Mouse (Mus musculus) large intestine, adult 2 months (tissue): ENCODE data around the gene Lage3. TPM values are rescaled to one million over a fixed set of nuclear protein-coding genes. Genes with fewer than 3 reads are reported as not detected.
"Not testable (repeated sequence)": the region's sequence is repeated elsewhere in the genome, so short reads cannot be mapped to it uniquely, and the experiment has no call there.

Experiments
- DNase-seq: peaks from one replicate; pipeline ENCODE4 v3.0.0-alpha.2; 2012; ENCODE audit warnings: low read depth, low spot score
- WGBS: fragments of 180-500 bp; shearing (Covaris S2); methylation state at CpG from one replicate; pipeline ENCODE4 v1.1.7; 2018; 5-methylcytosine and 5-hydroxymethylcytosine counted together
- polyA plus RNA-seq: library from polyadenylated mRNA; depleted of rRNA; stranded (reverse); fragments of >200 nt; gene quantifications from 2 replicates; pipeline ENCODE4 v1.2.3, GENCODE M21; 2012; rRNA removed

Gene Lage3
- polyA plus RNA-seq = 45.0 and 58.7 TPM in 2 replicates

DNA sequence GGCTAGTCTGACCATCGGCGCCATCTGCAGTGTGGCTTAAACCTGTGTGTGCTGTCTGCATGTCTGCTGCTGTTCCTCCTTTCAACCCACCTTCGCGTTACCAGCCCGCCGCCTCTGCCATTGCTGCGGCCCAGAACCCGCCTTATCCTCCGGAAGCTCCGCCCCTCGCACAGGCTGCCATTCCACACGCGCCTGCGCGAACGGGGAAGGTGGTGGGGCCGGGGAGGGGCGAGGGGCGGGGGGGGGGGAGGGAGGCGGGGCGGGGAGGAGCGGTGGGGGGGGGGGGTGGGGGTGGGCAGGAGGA, at the start of gene Lage3:
Lage3 (minus strand) TSS at position 152 of the 304 bp plus-strand sequence.
- no peak for DNase-seq
- WGBS = 21% methylated on average over 14 of the region's 22 CpGs

DNA sequence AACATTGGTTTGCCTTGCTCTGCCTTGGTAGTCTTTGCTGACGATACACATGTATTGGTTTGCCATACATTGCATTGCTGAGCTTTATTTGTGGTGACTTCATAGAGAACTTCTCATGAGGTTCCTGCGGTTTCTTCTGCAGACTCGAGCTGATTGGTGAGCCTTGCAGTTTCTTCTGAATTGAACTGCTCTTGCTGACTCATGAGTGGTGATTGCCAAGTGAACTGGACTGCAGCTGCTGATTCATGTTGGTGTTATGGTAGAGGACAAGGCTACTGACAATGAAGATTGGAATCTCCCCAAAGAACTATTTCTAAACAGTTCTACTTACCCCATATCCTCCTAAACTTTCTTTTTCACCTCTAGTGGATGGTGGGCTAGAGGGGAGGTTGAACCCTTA, 46.7 kb upstream of the Lage3 start:
- no peak for DNase-seq
- WGBS = 82% methylated on average over 3 of the region's 3 CpGs

DNA sequence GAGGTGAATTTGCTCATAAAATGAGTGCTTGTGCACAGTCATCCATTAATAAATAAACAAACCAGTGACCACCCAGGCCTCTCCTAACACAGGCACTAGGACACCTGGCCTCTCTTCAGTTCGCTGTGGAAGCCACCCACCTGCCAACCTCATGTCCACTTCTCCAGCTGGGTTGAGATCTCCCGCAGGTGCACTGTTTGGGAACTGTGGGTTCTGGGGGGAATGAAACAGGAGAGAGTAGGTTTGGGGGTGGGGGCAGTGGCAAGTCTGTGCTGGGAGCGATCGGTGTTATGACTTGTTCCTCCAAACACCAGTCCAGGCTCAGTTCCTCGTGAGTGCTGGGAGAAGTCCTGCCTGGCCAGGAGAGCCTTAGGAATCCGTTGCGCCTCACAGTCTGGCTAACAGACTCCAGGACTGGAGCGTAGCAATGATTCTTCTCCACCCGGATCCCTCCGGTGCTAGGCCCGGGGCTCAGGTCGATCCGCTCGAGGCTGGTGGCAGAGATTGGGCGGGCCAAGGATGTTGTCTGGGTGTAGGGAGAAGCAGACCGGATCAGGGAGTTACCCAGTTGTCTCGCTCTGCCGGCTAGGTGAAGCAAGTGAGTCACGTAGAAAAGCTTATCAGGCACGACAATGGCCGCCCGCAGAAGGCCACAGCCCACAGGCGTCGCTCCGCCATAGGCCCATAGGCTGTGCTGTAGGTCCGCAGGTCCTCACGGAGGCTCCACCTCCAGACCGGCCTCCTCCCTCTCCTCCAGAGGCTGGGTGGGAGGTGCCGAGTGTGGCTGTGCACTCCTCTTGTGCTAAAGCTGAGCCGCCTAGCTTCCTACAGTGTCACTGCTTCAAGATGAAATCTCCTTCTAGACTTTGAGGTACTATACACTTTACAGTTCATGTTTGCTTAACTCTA, 39.4 kb upstream of the Lage3 start, which contains the start of the genes Fam3a and Ikbkg:
Fam3a (minus strand) TSS at position 738 of the 909 bp plus-strand sequence.
Ikbkg (plus strand) TSS at position 756 of the 909 bp plus-strand sequence.
- no peak for DNase-seq
- 21% methylated on average over 30 of the region's 30 CpGs for WGBS

DNA sequence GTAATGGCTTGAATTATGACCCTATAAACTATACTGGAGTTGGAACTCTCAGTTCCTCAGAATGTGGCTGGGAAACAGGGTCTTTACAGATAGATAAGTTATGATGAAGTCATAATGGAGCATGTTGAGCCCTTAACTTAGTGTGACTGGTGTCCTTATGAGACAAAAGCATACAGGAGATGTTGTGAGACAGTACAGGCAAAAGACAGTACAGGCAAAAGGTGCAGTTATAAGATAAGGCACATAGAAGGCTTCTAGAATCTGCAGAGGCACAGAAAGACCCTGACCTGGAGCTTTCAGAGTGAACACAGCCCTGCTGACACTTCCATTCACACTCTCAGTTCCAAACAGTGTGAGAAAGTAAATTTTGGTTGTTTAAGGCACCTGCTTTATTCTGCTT, 34.7 kb upstream of the Lage3 start:
- no peak for DNase-seq

DNA sequence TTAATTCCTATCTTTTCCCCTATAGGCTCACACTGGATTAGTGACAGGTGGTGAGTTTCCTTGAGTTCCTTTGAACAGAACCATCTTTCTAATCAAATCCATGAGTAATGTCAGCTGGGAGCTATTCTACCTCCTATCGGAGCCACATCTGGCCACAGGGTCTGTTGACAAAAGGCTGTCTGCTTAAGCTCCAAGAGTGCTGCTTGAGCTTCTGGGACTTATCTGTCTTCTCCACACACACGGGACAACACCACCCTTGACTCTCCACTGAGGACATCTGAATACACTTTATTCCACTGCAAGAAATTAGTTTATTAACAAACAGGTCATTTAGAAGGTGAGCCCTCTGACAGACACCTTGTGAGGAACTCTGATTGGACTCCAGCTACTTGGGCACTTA, 31.0 kb upstream of the Lage3 start:
- no peak for DNase-seq
- WGBS = 82% methylated on average over 2 of the region's 2 CpGs

DNA sequence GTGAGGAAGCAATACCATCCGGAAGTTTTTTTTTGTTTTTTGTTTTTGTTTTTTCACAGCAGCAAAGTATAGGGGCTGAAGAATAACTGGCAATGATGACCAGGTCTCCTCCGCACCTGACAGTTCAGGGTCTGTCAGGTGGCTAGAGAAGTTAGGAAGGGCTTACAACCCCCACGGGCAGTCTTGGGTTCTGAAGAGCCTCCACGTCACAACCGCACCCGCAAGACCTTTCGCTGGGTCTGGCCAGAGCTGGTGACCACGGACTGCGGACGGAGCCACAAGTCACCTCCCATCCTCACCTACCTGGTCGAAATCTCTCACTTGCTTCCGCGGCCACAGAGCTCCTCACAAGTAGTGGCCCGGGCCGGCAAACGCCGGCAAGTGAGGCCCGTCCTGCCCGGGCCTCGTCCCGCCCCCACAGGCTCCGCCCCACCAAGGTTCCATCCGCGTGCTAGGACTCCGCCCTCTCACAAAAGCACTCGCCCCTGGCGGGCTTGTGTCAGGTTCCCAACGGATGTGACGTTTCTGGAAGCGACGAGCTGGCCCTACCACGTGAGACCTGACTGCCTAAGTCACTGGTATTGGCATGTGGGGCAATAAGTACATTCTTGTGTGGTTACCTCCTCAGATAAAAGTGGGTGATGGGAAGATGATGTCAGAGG, 19.6 kb upstream of the Lage3 start, which contains the start of the genes Ubl4a and Slc10a3:
Ubl4a (minus strand) TSS at position 331 of the 662 bp plus-strand sequence.
Slc10a3 (minus strand) TSS at position 462 of the 662 bp plus-strand sequence.
- 16% methylated on average over 32 of the region's 32 CpGs for WGBS
- DNase-seq = peak; percentile 66

DNA sequence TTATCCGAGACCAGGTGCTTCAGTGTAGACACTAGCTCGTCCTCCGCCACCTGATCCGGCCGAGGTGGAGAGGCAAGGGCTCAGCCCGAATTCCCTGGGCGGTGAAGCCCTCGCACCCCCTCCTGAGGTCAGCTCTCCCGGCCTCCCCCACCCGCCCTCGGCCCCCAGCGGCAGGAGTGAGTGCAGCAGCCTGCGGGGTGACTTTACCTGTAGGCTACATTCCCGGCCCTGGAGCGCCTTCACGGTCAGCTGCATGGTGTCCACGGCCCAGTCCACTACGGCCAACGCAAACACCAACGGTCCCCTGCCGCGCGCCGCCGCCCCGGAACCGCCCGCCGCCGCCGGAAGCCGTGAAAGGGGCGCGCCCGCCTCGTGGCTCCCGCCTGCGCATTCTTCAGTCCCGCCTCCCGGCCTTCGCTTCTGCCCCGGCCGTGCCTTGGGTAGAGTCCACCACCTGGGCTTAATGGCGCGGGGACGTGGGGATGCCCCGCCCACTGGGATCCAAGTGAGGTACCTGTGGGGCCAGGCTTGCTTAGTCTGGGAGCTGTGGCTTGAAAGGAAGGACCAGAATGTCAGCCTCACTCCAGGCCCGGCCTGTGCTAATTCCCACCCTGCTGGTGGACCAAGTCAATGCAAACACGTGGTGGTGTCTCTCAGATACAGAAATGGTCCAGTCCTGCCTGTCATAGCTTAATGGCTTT, 14.9 kb upstream of the Lage3 start:
- DNase-seq = no peak
- 14% methylated on average over 47 of the region's 49 CpGs for WGBS

DNA sequence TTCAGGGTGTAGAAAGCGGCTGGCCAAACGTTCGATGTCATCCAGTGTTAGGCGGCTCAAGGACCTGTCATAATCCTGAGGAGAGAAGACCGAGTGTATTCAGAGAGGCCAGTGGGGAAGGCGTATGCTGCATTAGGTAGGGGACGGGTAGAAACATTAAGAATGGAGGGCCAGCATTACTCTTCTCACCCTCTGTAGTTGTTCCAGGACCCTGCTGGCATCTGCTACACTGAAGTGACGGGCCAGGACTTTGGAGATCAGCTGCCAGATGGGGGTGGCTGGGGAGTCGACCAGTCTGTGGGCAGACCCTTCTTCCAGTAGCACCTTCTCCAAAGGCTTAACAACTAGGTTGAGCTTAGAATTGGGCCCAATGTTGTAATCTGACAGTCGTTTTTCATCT, 14.1 kb upstream of the Lage3 start:
- 44% methylated on average over 10 of the region's 10 CpGs for WGBS
- no peak for DNase-seq

DNA sequence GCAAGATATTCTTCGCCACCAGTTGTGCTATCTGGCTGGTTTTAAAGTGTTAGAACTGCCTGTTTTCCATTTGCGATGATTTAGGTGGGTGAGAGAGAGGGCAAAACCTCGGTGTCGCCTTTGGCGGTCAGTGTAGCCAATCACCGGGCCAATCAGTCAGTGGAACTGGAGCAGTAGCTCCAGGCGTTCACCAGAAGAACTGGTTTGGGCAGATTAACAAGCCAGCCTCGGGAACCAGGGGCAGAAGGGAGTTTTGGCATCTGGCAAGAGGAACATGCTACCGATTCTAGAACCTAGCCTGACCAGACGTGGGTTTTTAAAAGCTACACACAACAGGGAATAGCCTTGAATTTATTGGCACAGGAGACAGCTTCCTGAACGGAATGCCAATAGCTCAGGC, 5.8 kb upstream of the Lage3 start:
- WGBS = 24% methylated on average over 11 of the region's 11 CpGs
- DNase-seq = no peak

DNA sequence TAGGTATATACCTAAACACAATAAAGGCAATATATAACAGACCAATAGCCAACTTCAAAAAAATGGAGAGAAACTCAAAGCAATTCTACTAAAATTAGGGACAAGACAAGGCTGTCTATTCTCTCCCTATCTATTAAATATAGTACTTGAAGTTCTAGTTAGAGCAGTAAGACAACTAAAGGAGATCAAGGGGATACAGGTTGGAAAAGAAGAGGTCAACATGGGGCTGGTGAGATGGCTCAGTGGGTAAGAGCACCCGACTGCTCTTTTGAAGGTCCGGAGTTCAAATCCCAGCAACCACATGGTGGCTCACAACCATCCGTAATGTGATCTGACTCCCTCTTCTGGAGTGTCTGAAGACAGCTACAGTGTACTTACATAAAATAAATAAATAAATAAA, 3.7 kb upstream of the Lage3 start:
- 92% methylated on average over 3 of the region's 3 CpGs for WGBS
- not testable (repeated sequence) for DNase-seq

DNA sequence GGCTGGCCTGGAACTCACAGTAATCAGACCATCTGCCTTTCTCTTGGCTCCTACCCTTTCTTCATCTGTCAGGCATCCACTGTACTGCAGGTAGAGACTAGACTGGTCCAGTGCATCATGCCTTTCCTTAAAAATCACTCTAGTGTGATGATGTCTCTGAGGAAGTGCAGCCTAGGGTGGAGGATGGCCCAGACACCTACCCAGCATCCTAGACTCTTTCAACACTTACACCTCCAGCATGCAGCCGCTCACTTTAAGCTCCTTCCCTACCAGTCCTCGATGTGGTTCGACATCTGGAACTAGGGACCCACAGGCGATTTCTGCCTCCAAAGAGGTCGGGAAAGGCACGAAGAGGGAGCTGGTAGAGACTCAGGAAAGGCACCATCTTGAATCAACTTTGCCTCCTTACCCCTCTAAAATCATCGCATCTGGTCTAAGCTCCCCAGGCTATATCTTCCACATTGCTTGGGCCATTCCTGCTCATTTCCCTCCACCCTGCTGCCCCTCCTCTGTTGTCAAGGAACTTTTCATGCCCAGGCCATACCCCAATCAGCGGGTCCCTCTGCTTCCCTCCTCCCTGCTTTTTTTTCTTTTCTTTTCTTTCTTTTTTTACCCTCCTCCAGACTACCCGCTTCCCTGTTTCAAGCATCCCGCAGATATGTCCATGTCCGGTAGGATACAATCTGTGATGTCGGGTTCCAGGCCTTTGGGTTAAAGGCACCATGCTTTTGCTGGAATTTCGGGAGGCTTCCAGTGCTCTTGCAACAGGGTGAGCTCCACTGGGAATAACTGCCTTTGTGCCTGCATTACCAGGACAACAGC, 562 bp downstream of the Lage3 start:
- no peak for DNase-seq
- WGBS = 20% methylated on average over 13 of the region's 13 CpGs

DNA sequence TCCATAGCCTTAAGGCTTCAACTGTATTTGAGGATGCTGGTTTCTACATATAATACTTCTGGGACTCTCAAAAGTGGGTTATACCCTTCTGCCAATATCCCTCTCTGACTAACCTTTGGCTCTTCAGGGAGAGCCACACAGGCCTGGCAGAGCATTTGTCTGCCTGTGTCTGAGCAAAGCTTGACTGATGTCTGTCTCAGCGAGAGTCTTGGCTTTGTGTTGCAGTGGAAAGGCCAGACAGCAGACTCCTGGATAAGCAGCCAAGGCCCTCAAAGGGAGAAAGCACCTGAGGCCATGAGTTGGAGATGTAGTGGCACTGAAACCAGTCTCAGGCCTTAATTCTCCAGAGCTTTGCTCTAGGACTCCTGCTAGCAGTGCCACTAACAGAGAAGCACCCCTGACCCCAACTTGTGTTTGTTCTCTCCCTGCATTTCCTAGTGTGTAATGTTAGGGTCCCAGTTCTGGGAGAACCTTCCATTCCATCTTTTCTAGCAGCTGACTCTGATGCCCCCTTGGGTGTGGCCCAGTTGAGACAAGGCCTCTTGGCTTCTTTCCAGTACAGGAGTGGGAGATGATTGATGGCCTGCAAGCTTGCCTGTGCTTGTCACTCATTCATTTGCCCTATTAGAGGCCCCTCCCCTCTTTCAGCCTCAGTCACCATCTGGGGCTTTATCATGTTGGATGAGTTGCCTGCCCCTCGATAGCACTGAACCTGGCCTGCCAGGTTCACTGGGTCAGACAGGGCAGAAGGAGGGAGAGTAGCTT, 23.1 kb downstream of the Lage3 start:
- DNase-seq = no peak

DNA sequence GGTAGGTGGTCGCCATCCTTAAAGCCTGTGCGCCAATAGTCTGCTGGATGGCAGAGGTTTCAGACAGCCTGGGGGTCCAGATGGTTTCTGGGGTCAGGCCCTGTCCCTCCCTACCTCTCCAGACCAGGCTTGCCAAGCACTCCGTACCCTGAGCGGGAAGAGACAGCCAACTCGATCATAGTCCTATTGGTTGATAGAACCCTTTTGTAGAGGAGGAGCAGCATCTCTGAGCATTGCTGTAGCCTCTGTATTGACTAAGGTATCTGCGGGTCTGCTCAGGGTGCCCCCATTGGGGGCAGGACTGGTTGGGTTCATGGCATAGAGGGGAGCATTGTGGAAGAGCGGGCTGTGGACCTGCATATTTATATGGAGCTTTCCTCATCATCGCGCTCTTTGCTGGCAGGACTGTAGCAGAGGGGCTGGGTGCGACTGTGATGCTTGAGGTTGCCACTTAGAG, 24.2 kb downstream of the Lage3 start:
- DNase-seq = no peak
- 35% methylated on average over 10 of the region's 10 CpGs for WGBS

More for the DNA sequence above, 23.1 kb downstream of the Lage3 start:
- WGBS = 40% methylated on average over 2 of the region's 2 CpGs

DNA sequence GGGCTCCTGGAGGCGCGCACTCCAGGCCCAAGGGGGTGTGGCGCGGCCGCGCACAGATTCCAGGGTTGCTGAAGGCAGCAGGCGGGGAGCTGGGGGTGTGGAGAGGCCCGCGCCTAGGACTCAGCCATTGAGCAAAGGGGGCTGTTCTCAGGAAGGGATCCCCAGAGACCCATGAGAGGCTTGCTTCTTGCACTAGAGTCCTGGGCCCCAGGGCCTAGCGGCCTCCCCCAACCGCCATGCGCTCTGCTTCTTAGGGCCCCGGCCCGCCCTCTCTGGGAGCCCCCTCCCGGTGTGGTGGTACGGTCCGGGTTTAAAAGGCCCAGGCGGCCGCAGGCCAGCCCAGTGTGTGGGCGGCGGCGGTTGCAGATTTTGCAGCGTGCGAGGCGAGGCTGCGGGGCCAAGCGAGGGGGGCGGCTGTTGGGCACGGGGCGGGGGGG, 24.7 kb downstream of the Lage3 start, which contains the start of gene Plxna3:
Plxna3 (plus strand) TSS at position 342 of the 437 bp plus-strand sequence.
- DNase-seq = peak; percentile 33
- 14% methylated on average over 28 of the region's 30 CpGs for WGBS

DNA sequence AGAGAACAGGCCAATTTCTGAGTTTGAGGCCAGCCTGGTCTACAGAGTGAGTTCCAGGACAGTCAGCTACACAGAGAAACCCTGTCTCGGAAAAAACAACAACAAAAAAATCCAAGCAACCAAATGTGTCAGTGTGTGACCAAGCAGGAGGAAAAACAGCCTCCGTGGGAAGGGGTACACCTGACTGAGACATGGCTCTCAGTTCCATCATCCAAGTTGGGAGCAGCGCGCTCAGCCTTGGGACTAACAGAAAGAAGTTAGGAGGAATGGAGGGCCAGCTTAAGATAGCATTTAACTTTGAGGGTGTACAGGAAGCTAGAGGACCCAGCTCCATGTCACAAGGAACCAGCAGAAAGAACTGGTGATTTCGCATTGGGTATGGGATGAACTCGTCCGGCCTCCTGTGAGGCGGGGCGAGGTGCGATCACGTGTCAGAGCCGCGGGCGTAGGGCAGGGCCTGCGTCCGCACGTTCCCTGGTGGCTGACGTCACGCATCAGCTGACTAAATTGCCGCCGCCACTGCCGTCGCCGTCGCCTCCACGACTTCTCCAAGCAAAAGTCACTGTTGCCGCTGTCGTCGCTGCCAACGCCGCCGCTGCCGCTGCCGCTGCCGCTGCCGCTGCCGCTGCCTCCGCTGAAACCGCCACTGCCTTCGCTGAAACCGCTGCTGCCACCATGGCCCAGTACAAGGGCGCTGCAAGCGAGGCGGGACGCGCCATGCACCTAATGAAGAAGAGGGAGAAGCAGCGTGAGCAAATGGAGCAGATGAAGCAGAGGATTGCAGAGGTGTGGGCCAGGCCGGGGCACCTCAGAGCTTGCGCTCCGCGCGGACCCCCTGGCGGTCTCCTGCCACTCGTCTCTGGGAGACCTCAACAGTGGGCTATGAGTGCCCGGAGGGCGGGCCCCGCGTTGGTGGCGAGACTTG, 40.6 kb downstream of the Lage3 start, which contains the start of gene Fam50a:
Fam50a (plus strand) TSS at position 494 of the 925 bp plus-strand sequence.
- no peak for DNase-seq
- 16% methylated on average over 59 of the region's 59 CpGs for WGBS

DNA sequence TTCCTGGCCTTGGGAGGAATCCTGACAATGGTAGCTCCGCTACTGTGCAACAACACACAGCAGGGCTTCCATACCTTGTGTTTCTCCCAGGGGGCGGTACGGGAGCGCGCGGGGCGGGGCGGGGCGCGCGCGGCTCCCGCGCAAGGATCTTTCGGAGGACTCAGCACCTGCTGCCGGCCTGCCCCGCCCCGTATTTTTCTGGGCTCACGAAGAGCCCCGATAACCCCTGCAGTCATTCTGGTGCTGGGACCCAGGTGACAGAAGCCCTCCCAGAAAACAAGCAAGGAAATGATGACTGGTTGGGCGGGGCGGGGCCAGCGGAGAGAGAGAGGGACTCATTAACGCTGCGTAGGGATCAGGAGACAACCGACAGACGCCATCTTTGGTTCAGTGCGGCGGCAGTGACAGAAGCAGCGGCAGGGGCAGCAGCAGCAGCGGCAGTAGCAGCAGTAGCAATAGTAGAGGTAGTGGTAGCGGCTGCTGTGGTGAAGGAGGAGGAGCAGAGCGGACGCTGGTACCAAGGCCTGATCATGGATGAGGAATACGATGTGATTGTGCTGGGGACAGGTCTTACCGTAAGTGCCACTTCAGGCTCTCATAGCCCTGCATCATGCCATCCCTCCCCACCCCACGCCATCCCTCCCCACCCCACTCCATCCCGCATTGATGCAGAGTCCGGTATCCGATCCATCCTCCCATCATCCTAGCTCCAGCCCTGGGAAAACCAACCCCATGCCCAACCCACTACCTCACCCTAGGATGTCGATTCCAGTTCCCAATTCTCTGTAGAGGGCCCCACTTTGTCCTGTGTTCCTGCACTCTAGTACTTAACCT, 48.3 kb downstream of the Lage3 start, which contains the start of gene Gdi1:
Gdi1 (plus strand) TSS at position 132 of the 834 bp plus-strand sequence.
- 15% methylated on average over 41 of the region's 41 CpGs for WGBS
- no peak for DNase-seq
